Mouse (Mus musculus) embryo, embryonic 11 days (tissue): ENCODE measurements around the gene Rabepk.
"Not testable (repeated sequence)": the region's sequence is repeated elsewhere in the genome, so short reads cannot be mapped to it uniquely, and the experiment has no call there.

Source experiments
- DNase-seq: peaks from one replicate; pipeline ENCODE4 v3.0.0-alpha.2; 2015

Rabepk gene

GRCm38 (mm10) chr2:34762174-34762573 is 37.5 kb downstream of the Rabepk start:
- DNase-seq, result no peak

- not testable (repeated sequence) for DNase-seq
Measured at GRCm38 (mm10) chr2:34761272-34761671, 38.4 kb downstream of the Rabepk start.

GRCm38 (mm10) chr2:34757341-34757740 is 42.4 kb downstream of the Rabepk start:
- DNase-seq, result no peak

- peak; percentile 74 for DNase-seq
Measured at GRCm38 (mm10) chr2:34754551-34755358, 45.0 kb downstream of the Rabepk start, which contains the start of gene Gapvd1. TSS of gene Gapvd1 (minus strand) at chr2:34755232.

- peak; percentile 93 for DNase-seq
Measured at GRCm38 (mm10) chr2:34753811-34754550, 45.7 kb downstream of the Rabepk start.

GRCm38 (mm10) chr2:34750245-34750644 is 49.5 kb downstream of the Rabepk start:
- no peak for DNase-seq

GRCm38 (mm10) chr2:34748479-34748878 is 51.2 kb downstream of the Rabepk start:
- DNase-seq, result no peak

- DNase-seq, result no peak
Measured at GRCm38 (mm10) chr2:34745673-34746072, 54.0 kb downstream of the Rabepk start.

- no peak for DNase-seq
Measured at GRCm38 (mm10) chr2:34744476-34744875, 55.2 kb downstream of the Rabepk start.

GRCm38 (mm10) chr2:34742675-34743074 is 57.0 kb downstream of the Rabepk start:
- no peak for DNase-seq

- no peak for DNase-seq
Measured at GRCm38 (mm10) chr2:34741390-34742159, 58.1 kb downstream of the Rabepk start.

GRCm38 (mm10) chr2:34739684-34740391 is 59.9 kb downstream of the Rabepk start:
- no peak for DNase-seq

GRCm38 (mm10) chr2:34737911-34738310 is 61.8 kb downstream of the Rabepk start:
- DNase-seq, result no peak

- DNase-seq, result no peak
Measured at GRCm38 (mm10) chr2:34736626-34737025, 63.1 kb downstream of the Rabepk start.
